Mouse (Mus musculus) layer of hippocampus, postnatal 36 days (tissue): ENCODE results near the gene Pak1. TPM values are rescaled to one million over a fixed set of nuclear protein-coding genes. Genes with fewer than 3 reads are reported as not detected.
A peak's percentile ranks its signal among the peaks of the same experiment; 100 is the strongest.

Source experiments
- DNase-seq, 2 experiments: peaks; one replicate each; pipeline ENCODE4 v3.0.0; 2022
- total RNA-seq, 2 experiments: library from RNA; stranded (reverse); gene quantifications; 2 replicates each; pipeline ENCODE4 v1.2.3; 2021

Gene Pak1
- total RNA-seq, 2 experiments from 2014 or later = 219 to 237 TPM

- DNase-seq = no peak
These were observed 62.0 kb downstream of the Pak1 start for GRCm38 (mm10) chr7:97850331-97850730.

- DNase-seq = no peak
These were observed 75.2 kb downstream of the Pak1 start for GRCm38 (mm10) chr7:97863512-97863911.

GRCm38 (mm10) chr7:97864531-97864930 is 76.2 kb downstream of the Pak1 start:
- no peak for DNase-seq

- DNase-seq = no peak
These were observed 79.5 kb downstream of the Pak1 start for GRCm38 (mm10) chr7:97867866-97868265.

- DNase-seq = no peak
These were observed 80.4 kb downstream of the Pak1 start for GRCm38 (mm10) chr7:97868766-97869165.

GRCm38 (mm10) chr7:97872396-97872795 is 84.1 kb downstream of the Pak1 start:
- peak in 1 of 2 experiments; percentile 6 for DNase-seq

GRCm38 (mm10) chr7:97873317-97873716 is 85.0 kb downstream of the Pak1 start:
- no peak for DNase-seq

GRCm38 (mm10) chr7:97877846-97878538 is 89.7 kb downstream of the Pak1 start:
- DNase-seq = no peak

GRCm38 (mm10) chr7:97911646-97912045 is 123.3 kb downstream of the Pak1 start:
- no peak for DNase-seq

- DNase-seq = no peak
These were observed 126.6 kb downstream of the Pak1 start for GRCm38 (mm10) chr7:97914833-97915516.

GRCm38 (mm10) chr7:97919742-97920141 is 131.4 kb downstream of the Pak1 start, which contains the start of gene Gdpd4:
TSS of gene Gdpd4 (plus strand) at chr7:97919955.
- no peak for DNase-seq

GRCm38 (mm10) chr7:97925819-97926218 is 137.5 kb downstream of the Pak1 start:
- no peak for DNase-seq

GRCm38 (mm10) chr7:97926978-97927377 is 138.6 kb downstream of the Pak1 start:
- no peak for DNase-seq

GRCm38 (mm10) chr7:97944485-97944884 is 156.1 kb downstream of the Pak1 start:
- no peak for DNase-seq

Other genes starting within 250 kb of the Pak1 start
- gene Aamdc, start 209.0 kb upstream of the Pak1 start, total RNA-seq = 10 to 100 TPM; 50.6 to 55.3 TPM
- gene Rsf1, start 208.7 kb upstream of the Pak1 start, total RNA-seq = 10 to 100 TPM; 45.2 to 49.8 TPM
- 10 to 100 TPM; 93.2 to 97.5 TPM for gene Clns1a, start 91.9 kb upstream of the Pak1 start, total RNA-seq
- 10 to 100 TPM; 40.1 to 48.2 TPM for gene Aqp11, start 50.3 kb upstream of the Pak1 start, total RNA-seq
- gene Gdpd4, start 131.4 kb downstream of the Pak1 start, total RNA-seq = not detected